Mouse (Mus musculus): ENCODE data around the gene Eid3. TPM values are rescaled to one million over a fixed set of nuclear protein-coding genes. Genes with fewer than 3 reads are reported as not detected.

The Eid3 gene
- total and polyA plus RNA-seq, 3 experiments: 0.28 to 8.0 (median 4.5) TPM

- Histone ChIP-seq H3K36me3 (replicated peaks) (peaks cover 92% of the 10 kb centered on the region), H3K4me3 (ENCODE audit: low read depth, low read length) (no peak overlapping the region), H3K4me1 (ENCODE audit: insufficient read depth, low read depth, low read length) (peaks cover 50% of the 10 kb centered on the region), H3K9me3 (replicated peaks) (no peaks in the 10 kb centered on the region), H3K27me3 (ENCODE audit: insufficient read depth, low read length) (no peaks in the 10 kb centered on the region)
- TF ChIP-seq POLR2AphosphoS5 (IDR thresholded peaks at IDR 0.05; ENCODE audit: insufficient replicate concordance, low read depth, low read length) (no peak), GATA2 (IDR thresholded peaks at IDR 0.05; ENCODE audit: borderline replicate concordance, low read depth, low read length) (no peak), GATA1 (IDR thresholded peaks at IDR 0.05; ENCODE audit: borderline replicate concordance, low read length) (no peak), CTCF (IDR thresholded peaks at IDR 0.05; ENCODE audit: low read depth, low read length) (no peak), TAL1 (conservative IDR thresholded peaks at IDR 0.05; ENCODE audit: low read depth, low read length) (no peak)
- ATAC-seq (ENCODE audit: extremely low read depth, insufficient number of reproducible peaks, low FRiP score, poor library complexity, severe bottlenecking) (no peak), DNase-seq (ENCODE audit: low spot score) (no peak)
These were observed 23.1 kb downstream of the Eid3 start for GRCm38 (mm10) chr10:82889447-82889973.

- Histone ChIP-seq H3K4me1 (ENCODE audit: insufficient read depth, low read depth, low read length) (peaks cover 53% of the 10 kb centered on the region), H3K9me3 (replicated peaks) (no peaks in the 10 kb centered on the region), H3K4me3 (ENCODE audit: low read depth, low read length) (no peak overlapping the region), H3K27me3 (ENCODE audit: insufficient read depth, low read length) (no peaks in the 10 kb centered on the region), H3K36me3 (replicated peaks) (peaks cover 92% of the 10 kb centered on the region)
- DNase-seq (ENCODE audit: low spot score): no peak
- ATAC-seq (ENCODE audit: extremely low read depth, insufficient number of reproducible peaks, low FRiP score, poor library complexity, severe bottlenecking): no peak
- TF ChIP-seq GATA1 (IDR thresholded peaks at IDR 0.05; ENCODE audit: borderline replicate concordance, low read length) (no peak), GATA2 (IDR thresholded peaks at IDR 0.05; ENCODE audit: borderline replicate concordance, low read depth, low read length) (no peak), POLR2AphosphoS5 (IDR thresholded peaks at IDR 0.05; ENCODE audit: insufficient replicate concordance, low read depth, low read length) (no peak), CTCF (IDR thresholded peaks at IDR 0.05; ENCODE audit: low read depth, low read length) (no peak), TAL1 (conservative IDR thresholded peaks at IDR 0.05; ENCODE audit: low read depth, low read length) (no peak)
These were observed 24.5 kb downstream of the Eid3 start for GRCm38 (mm10) chr10:82890936-82891335.

GRCm38 (mm10) chr10:82891427-82891826, 25.0 kb downstream of the Eid3 start:
- Histone ChIP-seq H3K27me3 (ENCODE audit: insufficient read depth, low read length) (no peaks in the 10 kb centered on the region), H3K9me3 (replicated peaks) (no peaks in the 10 kb centered on the region), H3K4me3 (ENCODE audit: low read depth, low read length) (no peak overlapping the region), H3K36me3 (replicated peaks) (peaks cover 92% of the 10 kb centered on the region), H3K4me1 (ENCODE audit: insufficient read depth, low read depth, low read length) (peaks cover 53% of the 10 kb centered on the region)
- TF ChIP-seq GATA1 (IDR thresholded peaks at IDR 0.05; ENCODE audit: borderline replicate concordance, low read length) (no peak), GATA2 (IDR thresholded peaks at IDR 0.05; ENCODE audit: borderline replicate concordance, low read depth, low read length) (no peak), TAL1 (conservative IDR thresholded peaks at IDR 0.05; ENCODE audit: low read depth, low read length) (no peak), POLR2AphosphoS5 (IDR thresholded peaks at IDR 0.05; ENCODE audit: insufficient replicate concordance, low read depth, low read length) (no peak), CTCF (IDR thresholded peaks at IDR 0.05; ENCODE audit: low read depth, low read length) (no peak)
- ATAC-seq (ENCODE audit: extremely low read depth, insufficient number of reproducible peaks, low FRiP score, poor library complexity, severe bottlenecking): no peak
- no peak for DNase-seq (ENCODE audit: low spot score)

- no peak for TF ChIP-seq CTCF (IDR thresholded peaks at IDR 0.05; ENCODE audit: low read depth, low read length)
- H3K4me1 ChIP-seq (ENCODE audit: insufficient read depth, low read depth, low read length): peaks cover 47% of the 10 kb centered on the region
- DNase-seq (ENCODE audit: low spot score): no peak
These were observed 26.1 kb downstream of the Eid3 start for GRCm38 (mm10) chr10:82892442-82893055.

GRCm38 (mm10) chr10:82893872-82894650, 27.6 kb downstream of the Eid3 start:
- no peaks in the 10 kb centered on the region for H3K9me3 ChIP-seq (replicated peaks)
- peaks cover 40% of the 10 kb centered on the region for H3K4me1 ChIP-seq (ENCODE audit: insufficient read depth, low read depth, low read length)
- TF ChIP-seq TAL1 (conservative IDR thresholded peaks at IDR 0.05; ENCODE audit: low read depth, low read length) (no peak; the same call in 1 of the 2 replicates), GATA2 (IDR thresholded peaks at IDR 0.05; ENCODE audit: borderline replicate concordance, low read depth, low read length) (no peak), CTCF (IDR thresholded peaks at IDR 0.05; ENCODE audit: low read depth, low read length) (no peak), GATA1 (IDR thresholded peaks at IDR 0.05; ENCODE audit: borderline replicate concordance, low read length) (no peak), POLR2AphosphoS5 (IDR thresholded peaks at IDR 0.05; ENCODE audit: insufficient replicate concordance, low read depth, low read length) (no peak)
- H3K4me3 ChIP-seq (ENCODE audit: low read depth, low read length): no peak overlapping the region; the same call in 1 of the 2 replicates
- ATAC-seq (ENCODE audit: extremely low read depth, insufficient number of reproducible peaks, low FRiP score, poor library complexity, severe bottlenecking) (peak; percentile 72), DNase-seq (ENCODE audit: low spot score) (peak; percentile 41)
- peaks cover 95% of the 10 kb centered on the region for H3K36me3 ChIP-seq (replicated peaks)
- H3K27me3 ChIP-seq (ENCODE audit: insufficient read depth, low read length): no peaks in the 10 kb centered on the region

More at GRCm38 (mm10) chr10:82892442-82893055, 26.1 kb downstream of the Eid3 start:
- H3K9me3 ChIP-seq (replicated peaks): no peaks in the 10 kb centered on the region
- H3K27me3 ChIP-seq (ENCODE audit: insufficient read depth, low read length): no peaks in the 10 kb centered on the region
- H3K36me3 ChIP-seq (replicated peaks): peaks cover 92% of the 10 kb centered on the region
- no peak overlapping the region for H3K4me3 ChIP-seq (ENCODE audit: low read depth, low read length)
- ATAC-seq (ENCODE audit: extremely low read depth, insufficient number of reproducible peaks, low FRiP score, poor library complexity, severe bottlenecking): no peak

- TF ChIP-seq GATA1 (IDR thresholded peaks at IDR 0.05; ENCODE audit: borderline replicate concordance, low read length) (no peak), GATA2 (IDR thresholded peaks at IDR 0.05; ENCODE audit: borderline replicate concordance, low read depth, low read length) (no peak), POLR2AphosphoS5 (IDR thresholded peaks at IDR 0.05; ENCODE audit: insufficient replicate concordance, low read depth, low read length) (no peak), CTCF (IDR thresholded peaks at IDR 0.05; ENCODE audit: low read depth, low read length) (no peak), TAL1 (conservative IDR thresholded peaks at IDR 0.05; ENCODE audit: low read depth, low read length) (no peak)
- Histone ChIP-seq H3K27me3 (ENCODE audit: insufficient read depth, low read length) (peaks cover 4% of the 10 kb centered on the region; the same call in 1 of the 2 replicates), H3K4me3 (ENCODE audit: low read depth, low read length) (no peak overlapping the region), H3K36me3 (replicated peaks) (peaks cover 63% of the 10 kb centered on the region), H3K4me1 (ENCODE audit: insufficient read depth, low read depth, low read length) (peaks cover 39% of the 10 kb centered on the region), H3K9me3 (replicated peaks) (no peaks in the 10 kb centered on the region)
- ATAC-seq (ENCODE audit: extremely low read depth, insufficient number of reproducible peaks, low FRiP score, poor library complexity, severe bottlenecking) (no peak), DNase-seq (ENCODE audit: low spot score) (no peak)
These were observed 31.5 kb downstream of the Eid3 start for GRCm38 (mm10) chr10:82897936-82898335.

All from G1E (cell line).